Mouse (Mus musculus): ENCODE measurements at regions not wholly inside any gene's neighbourhood (a gene's known extent, or its start where the extent isn't known, plus 50 kb on each side); places are given as distances from the start of the nearest gene placed in this dataset.

DNA sequence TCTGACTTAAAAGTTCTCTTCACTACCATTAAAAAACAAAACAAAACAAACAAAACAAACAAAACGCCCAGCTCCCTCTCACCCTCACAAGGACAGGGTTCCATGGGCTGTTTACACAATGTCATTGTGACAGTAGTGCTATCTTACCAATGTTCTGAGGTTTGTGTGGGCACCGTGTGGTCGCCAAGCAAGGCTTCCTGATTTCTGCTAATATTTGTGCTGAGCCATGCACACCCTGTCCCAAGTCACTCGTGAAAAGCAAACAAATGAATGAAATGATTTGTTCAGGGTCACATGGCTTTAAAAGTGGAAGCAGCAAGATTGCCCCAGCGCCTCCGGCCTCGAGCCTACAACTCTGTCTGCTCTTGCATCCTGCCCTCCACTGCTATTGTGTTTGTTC, 120.9 kb upstream of the Gnao1 start:
- intact Hi-C loops (cut with DNase I), result no loop called here

GRCm38 (mm10) chr8:93689832-93690471, 119.8 kb upstream of the Gnao1 start:
- intact Hi-C loops (cut with DNase I), result no loop called here

- intact Hi-C loops (cut with DNase I), result no loop called here
Observed at GRCm38 (mm10) chr8:93691375-93691774, 118.4 kb upstream of the Gnao1 start.

- intact Hi-C loops (cut with DNase I), result no loop called here
Observed at GRCm38 (mm10) chr8:93691826-93692225, 117.9 kb upstream of the Gnao1 start.

DNA sequence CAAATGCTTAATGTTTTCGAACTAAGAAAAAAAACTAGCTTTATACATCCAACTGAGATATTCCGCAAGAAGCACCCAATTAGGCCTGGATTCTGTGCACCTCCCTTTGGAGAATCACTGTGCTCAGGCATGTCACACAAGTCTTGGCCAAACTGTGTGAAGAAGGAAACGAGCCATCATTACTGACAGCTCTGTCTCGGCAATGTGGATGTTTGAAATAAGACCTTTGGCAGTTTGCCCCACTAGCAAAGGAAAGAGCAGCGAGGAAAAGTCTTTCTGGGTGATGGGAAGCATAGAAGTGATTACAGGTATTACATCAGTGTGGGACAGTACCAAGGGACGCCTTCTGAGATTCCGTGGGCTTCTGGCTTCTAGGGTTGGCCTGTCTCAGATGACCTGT, 112.6 kb upstream of the Gnao1 start:
- intact Hi-C loops (cut with DNase I), result no loop called here

- intact Hi-C loops (cut with DNase I), result no loop called here
Observed at GRCm38 (mm10) chr8:93698508-93698907, 111.3 kb upstream of the Gnao1 start.

DNA sequence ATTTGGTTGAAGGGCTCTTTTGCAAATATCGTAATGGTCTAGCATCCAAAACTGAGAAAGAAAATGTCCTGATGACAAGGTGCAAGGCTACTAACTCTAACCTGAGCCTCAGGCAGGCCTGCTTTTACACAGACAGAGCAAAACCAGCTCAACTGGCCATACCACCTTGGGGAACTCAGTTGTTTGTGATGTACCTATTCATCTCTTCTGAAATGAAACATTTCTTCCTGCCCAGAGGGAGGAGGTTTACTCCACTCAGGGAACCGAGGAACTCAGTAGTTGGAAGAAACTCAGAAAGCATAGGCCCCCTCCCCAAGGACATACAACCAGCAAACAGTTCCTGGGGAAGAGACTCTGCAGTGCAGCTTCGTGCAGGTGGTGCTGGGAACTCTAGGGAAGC, 108.4 kb upstream of the Gnao1 start:
- intact Hi-C loops (cut with DNase I), result no loop called here

DNA sequence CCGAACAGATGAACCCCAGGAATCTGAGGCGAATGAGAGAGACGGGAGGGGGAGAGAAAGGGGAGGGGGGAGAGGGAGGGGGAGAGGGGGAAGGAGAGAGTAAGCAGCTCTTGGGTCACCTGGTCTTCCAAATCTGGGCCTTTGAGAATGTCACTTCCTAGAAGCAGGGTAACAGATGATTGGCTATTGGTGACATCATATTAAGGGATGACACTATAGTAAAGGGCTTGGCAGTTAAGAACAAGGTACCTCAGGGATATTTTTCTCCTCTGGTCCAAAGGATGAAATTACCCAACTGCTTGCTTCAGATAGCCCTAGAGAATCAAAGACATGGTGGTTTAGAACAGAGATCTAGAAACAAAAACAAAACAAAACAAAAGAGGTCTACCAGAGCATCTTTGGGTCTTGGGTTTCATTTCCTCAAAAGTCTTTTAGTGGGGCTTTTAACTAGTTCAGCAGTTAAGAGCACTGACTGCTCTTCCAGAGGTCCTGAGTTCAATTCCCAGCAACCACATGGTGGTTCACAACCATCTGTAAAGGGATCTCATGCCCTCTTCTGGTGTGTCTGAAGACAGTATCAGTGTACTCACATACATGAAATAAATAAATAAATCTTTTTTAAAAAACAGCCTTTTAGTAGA, 97.6 kb upstream of the Gnao1 start:
- intact Hi-C loops (cut with DNase I), result no loop called here

- intact Hi-C loops (cut with DNase I), result no loop called here
Observed at GRCm38 (mm10) chr8:93713221-93713620, 96.5 kb upstream of the Gnao1 start.

GRCm38 (mm10) chr8:93724896-93725489, 84.8 kb upstream of the Gnao1 start:
- intact Hi-C loops (cut with DNase I), result no loop called here

GRCm38 (mm10) chr8:93729124-93729930, 80.4 kb upstream of the Gnao1 start:
- intact Hi-C loops (cut with DNase I), result no loop called here

DNA sequence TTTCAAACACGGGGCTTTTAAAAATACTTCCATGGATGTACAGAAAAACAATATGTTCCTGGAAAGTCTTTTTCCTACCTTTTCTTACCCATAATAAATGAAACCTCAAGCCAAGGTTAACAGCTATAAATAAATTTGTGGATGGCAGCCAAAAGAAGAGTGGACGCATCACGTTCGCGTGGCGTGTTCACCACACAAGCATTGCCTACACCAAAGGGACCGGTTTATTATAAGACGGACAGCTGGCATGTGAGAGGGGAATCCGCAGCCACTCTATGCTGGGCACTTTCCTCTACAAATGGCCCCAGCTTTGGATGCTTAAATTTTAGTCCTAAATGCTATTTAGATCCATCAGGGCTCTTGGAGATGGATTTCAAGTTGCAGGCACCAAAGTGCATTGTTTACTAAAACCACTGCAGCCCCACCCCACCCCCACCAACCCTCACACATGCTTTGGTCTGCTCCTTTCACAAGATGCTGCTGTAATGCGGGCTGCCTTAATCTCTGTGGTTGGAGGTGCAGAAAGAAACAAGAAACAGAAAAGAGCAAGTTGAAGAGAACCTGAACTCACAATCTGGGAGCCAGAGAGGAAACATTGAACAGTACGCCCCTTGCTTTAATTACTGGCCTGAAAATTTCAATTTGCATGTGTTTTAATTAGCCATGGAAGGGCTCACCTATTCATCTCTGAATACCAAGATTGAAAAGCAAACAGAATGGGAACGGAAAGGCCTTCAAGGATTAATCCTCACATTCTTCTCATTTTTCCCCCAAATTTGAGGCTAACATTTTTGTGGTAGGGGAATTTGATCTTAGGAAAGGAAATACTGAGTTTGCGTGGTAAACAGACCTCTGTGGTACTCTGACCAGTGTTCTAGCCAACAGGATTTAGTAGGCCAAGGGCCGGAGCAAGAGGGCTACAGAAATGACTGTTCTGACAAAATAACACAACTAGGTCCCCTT, 78.7 kb upstream of the Gnao1 start:
- intact Hi-C loops (cut with DNase I), result no loop called here

- intact Hi-C loops (cut with DNase I), result no loop called here
Observed at GRCm38 (mm10) chr8:93734818-93735217, 74.9 kb upstream of the Gnao1 start.

DNA sequence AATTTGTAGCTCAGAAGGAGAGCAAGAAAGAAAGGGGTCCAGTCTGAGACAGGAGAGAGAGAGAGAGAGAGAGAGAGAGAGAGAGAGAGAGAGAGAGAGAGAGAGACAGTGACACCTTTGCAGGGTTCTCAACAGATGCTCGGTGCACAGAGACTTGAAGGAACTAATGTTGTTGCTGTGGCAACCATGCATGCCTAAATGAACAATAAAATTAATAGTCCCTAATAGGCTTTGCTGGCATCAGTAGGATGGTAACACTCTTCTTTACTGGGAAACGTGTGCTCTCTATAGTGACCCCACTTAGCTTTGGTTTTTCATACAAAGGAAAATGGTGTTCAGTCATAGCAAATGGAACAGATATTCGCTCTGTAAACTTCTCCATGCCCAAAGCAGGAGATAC, 69.5 kb upstream of the Gnao1 start:
- intact Hi-C loops (cut with DNase I), result no loop called here

GRCm38 (mm10) chr8:93748720-93749119, 61.0 kb upstream of the Gnao1 start:
- intact Hi-C loops (cut with DNase I), result no loop called here

GRCm38 (mm10) chr8:93750921-93751320, 58.8 kb upstream of the Gnao1 start:
- intact Hi-C loops (cut with DNase I), result no loop called here

DNA sequence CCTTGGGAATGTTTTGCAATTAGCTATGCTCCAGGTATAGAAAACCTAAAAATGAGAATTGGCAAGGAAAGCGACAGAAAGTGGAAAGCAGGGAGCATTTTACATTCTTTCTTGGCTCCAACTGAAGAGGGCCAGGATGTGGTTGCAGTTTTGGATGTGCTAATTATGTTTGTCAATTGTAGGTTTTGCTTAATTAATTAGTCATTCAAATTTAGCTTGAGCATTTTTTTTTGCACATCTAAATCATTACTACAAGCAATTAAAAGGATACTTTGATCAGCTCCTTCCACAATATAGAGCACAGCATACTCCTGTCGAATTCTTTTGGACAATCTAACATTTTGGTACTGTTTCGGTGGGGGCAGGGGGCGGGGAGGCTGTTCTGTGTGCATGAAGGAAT, 53.8 kb upstream of the Gnao1 start:
- intact Hi-C loops (cut with DNase I), result no loop called here

Measured in adrenal gland (tissue).